Mouse (Mus musculus): ENCODE measurements around the gene Mad1l1. TPM values are rescaled to one million over a fixed set of nuclear protein-coding genes. Genes with fewer than 3 reads are reported as not detected.
A peak's percentile ranks its signal among the peaks of the same experiment; 100 is the strongest.

Mad1l1 gene
- total and polyA plus RNA-seq, 3 experiments, result 40.5 to 65.2 TPM; not detected in 1

DNA sequence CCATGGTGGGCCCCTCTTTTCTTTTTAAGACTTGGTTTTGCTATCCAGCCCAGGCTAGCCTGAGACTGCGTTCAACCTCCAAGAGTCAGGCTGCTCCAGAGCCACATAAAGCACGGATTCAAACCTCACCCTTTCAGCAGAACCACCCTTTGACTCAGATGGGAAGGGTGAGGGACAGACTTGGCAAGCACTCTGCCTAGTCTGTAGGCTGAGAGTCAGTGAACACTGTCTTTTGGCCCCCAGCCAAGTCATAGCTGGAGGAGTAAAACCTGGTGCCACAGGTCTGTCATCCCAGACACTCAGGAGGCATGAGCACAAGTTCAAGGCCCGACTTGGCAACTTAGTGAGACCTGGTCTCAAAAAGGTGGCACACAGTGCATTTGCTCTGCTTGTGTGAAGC, 4.6 kb downstream of the Mad1l1 start:
- H3K27ac ChIP-seq (ENCODE audit: control insufficient read depth, low read depth, low read length), result no peak overlapping the region
- H3K9ac ChIP-seq (ENCODE audit: control insufficient read depth, low read depth, low read length, poor library complexity, severe bottlenecking), result no peak overlapping the region
- TF ChIP-seq ELF1 (IDR thresholded peaks at IDR 0.05; ENCODE audit: low read depth, low read length), result no peak
- no peak for TF ChIP-seq NELFE (IDR thresholded peaks at IDR 0.05; ENCODE audit: low read depth, low read length)
- no peak for TF ChIP-seq MAFK (IDR thresholded peaks at IDR 0.05; ENCODE audit: borderline replicate concordance, low read depth, low read length)
- no peak for TF ChIP-seq EP300 (IDR thresholded peaks at IDR 0.05; ENCODE audit: low read depth in 1 of 2, low read length in 2 of 2)
- TF ChIP-seq HCFC1 (IDR thresholded peaks at IDR 0.05; ENCODE audit: low read depth, low read length), result no peak
- TF ChIP-seq ZNF384 (IDR thresholded peaks at IDR 0.05; ENCODE audit: low read depth, low read length), result no peak
- no peak for TF ChIP-seq E2F4 (IDR thresholded peaks at IDR 0.05; ENCODE audit: borderline replicate concordance, low read depth, low read length)
- DNase-seq (ENCODE audit: low read depth, low spot score), result peak; percentile 54
- no peaks in the 10 kb centered on the region for H3K9me3 ChIP-seq (replicated peaks; ENCODE audit: insufficient read depth, low read length)
- peaks cover 44% of the 10 kb centered on the region for H3K79me2 ChIP-seq (ENCODE audit: control insufficient read depth, insufficient read depth, low read length, poor library complexity)
- H3K4me3 ChIP-seq (ENCODE audit: control insufficient read depth in 1 of 2, insufficient read depth in 1 of 2, low read depth in 2 of 2, low read length in 2 of 2), result no peak overlapping the region
- peaks cover 5 to 6% of the 10 kb centered on the region in 2 experiments for H3K36me3 ChIP-seq (ENCODE audit: control insufficient read depth in 1 of 2, insufficient read depth in 2 of 2, low read length in 2 of 2)
- peaks cover 0 to 12% of the 10 kb centered on the region in 2 experiments; a peak in 2 of 4 replicates for H3K4me1 ChIP-seq (ENCODE audit: control insufficient read depth in 1 of 2, insufficient read depth in 2 of 2, low read length in 2 of 2)
- H3K27me3 ChIP-seq (ENCODE audit: control insufficient read depth in 1 of 2, insufficient read depth in 2 of 2, low read length in 2 of 2), result no peaks in the 10 kb centered on the region

DNA sequence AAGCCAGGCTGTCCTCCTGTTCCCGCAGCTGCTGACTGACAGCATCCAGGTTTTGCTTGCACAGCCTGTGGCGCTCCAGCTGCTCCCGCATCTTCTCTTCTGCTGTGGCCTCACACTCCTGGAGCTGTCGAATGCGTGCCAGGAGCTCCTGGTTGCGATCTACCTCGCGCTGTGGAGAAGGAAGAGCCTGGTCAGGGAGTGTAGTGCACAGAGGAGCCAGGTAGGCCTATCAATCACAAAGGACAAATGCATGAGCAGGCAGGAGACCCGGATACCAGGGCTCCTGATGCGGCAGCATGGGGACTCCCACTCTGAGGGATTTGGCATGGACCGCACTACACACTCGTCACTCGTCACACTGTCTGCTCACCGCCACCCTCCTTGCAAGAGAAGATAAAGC, 13.8 kb downstream of the Mad1l1 start:
- H3K9me3 ChIP-seq (replicated peaks; ENCODE audit: insufficient read depth, low read length), result no peaks in the 10 kb centered on the region
- DNase-seq (ENCODE audit: low read depth, low spot score), result no peak
- H3K4me1 ChIP-seq (ENCODE audit: control insufficient read depth in 1 of 2, insufficient read depth in 2 of 2, low read length in 2 of 2), result no peaks in the 10 kb centered on the region
- H3K9ac ChIP-seq (ENCODE audit: control insufficient read depth, low read depth, low read length, poor library complexity, severe bottlenecking), result no peak overlapping the region
- H3K4me3 ChIP-seq (ENCODE audit: control insufficient read depth in 1 of 2, insufficient read depth in 1 of 2, low read depth in 2 of 2, low read length in 2 of 2), result no peak overlapping the region
- H3K36me3 ChIP-seq (ENCODE audit: control insufficient read depth in 1 of 2, insufficient read depth in 2 of 2, low read length in 2 of 2), result peaks cover 0 to 14% of the 10 kb centered on the region in 2 experiments; a peak in 1 of 4 replicates
- no peak for TF ChIP-seq USF2 (IDR thresholded peaks at IDR 0.05; ENCODE audit: borderline replicate concordance in 1 of 2, insufficient read depth in 1 of 2, low read depth in 1 of 2, low read length in 2 of 2)
- TF ChIP-seq MYC (IDR thresholded peaks at IDR 0.05; ENCODE audit: low read depth, low read length), result no peak
- TF ChIP-seq UBTF (IDR thresholded peaks at IDR 0.05; ENCODE audit: borderline replicate concordance, insufficient read depth, low read depth, low read length), result no peak
- TF ChIP-seq SIN3A (IDR thresholded peaks at IDR 0.05; ENCODE audit: low read length), result no peak
- TF ChIP-seq TAL1 (IDR thresholded peaks at IDR 0.05; ENCODE audit: low read length), result no peak
- no peak for TF ChIP-seq MAZ (IDR thresholded peaks at IDR 0.05; ENCODE audit: low read depth, low read length)
- no peak for TF ChIP-seq ZC3H11A (IDR thresholded peaks at IDR 0.05; ENCODE audit: low read depth, low read length)
- no peak for TF ChIP-seq MAX (IDR thresholded peaks at IDR 0.05; ENCODE audit: low read length)
- TF ChIP-seq MXI1 (IDR thresholded peaks at IDR 0.05; ENCODE audit: low read depth, low read length), result no peak
- TF ChIP-seq RCOR1 (IDR thresholded peaks at IDR 0.05; ENCODE audit: low read depth, low read length), result no peak
- TF ChIP-seq TBP (IDR thresholded peaks at IDR 0.05; ENCODE audit: low read depth, low read length), result no peak
- H3K27me3 ChIP-seq (ENCODE audit: control insufficient read depth in 1 of 2, insufficient read depth in 2 of 2, low read length in 2 of 2), result no peaks in the 10 kb centered on the region
- no peaks in the 10 kb centered on the region for H3K79me2 ChIP-seq (ENCODE audit: control insufficient read depth, insufficient read depth, low read length, poor library complexity)
- no peak overlapping the region for H3K27ac ChIP-seq (ENCODE audit: control insufficient read depth, low read depth, low read length)

Data from MEL (cell line).